Mouse (Mus musculus) limb, embryonic 14.5 days (tissue): ENCODE measurements around the gene Hipk3. TPM values are rescaled to one million over a fixed set of nuclear protein-coding genes. Genes with fewer than 3 reads are reported as not detected.

Source experiments
- ATAC-seq: fragments of 200-750 bp; cut with Nextera tagmentation; 2 replicates; pipeline ENCODE4 v1.8.0; 2017; ENCODE audit warnings: low read depth, moderate number of reproducible peaks, moderate TSS enrichment; ENCODE audit not compliant: low FRiP score
- DNase-seq: peaks from one replicate; pipeline ENCODE4 v3.0.0-alpha.2; 2015; ENCODE audit warnings: low spot score
- H3K27ac ChIP-seq: fragments of 300-500 bp; sonication (generic); replicated peaks from 2 replicates; pipeline ENCODE4 v1.5.1; 2014; ENCODE audit warnings: low read depth, mild to moderate bottlenecking, low read length, moderate library complexity, mixed read lengths
- H3K27me3 ChIP-seq: fragments of 300-500 bp; sonication (generic); 2 replicates; pipeline ENCODE4 v1.6.1; 2014; ENCODE audit warnings: low read length, mixed read lengths; ENCODE audit not compliant: control insufficient read depth, insufficient read depth
- H3K36me3 ChIP-seq: fragments of 300-500 bp; sonication (generic); 2 replicates; pipeline ENCODE4 v1.6.1; 2014; ENCODE audit warnings: mild to moderate bottlenecking, low read length, moderate library complexity, mixed read lengths; ENCODE audit not compliant: control insufficient read depth, insufficient read depth
- H3K4me1 ChIP-seq: fragments of 300-500 bp; sonication (generic); 2 replicates; pipeline ENCODE4 v1.6.1; 2014; ENCODE audit warnings: antibody characterized with exemption, low read length, mixed read lengths; ENCODE audit not compliant: control insufficient read depth, insufficient read depth
- H3K4me2 ChIP-seq: fragments of 300-500 bp; sonication (generic); replicated peaks from 2 replicates; pipeline ENCODE4 v1.6.1; 2014; ENCODE audit warnings: low read depth, mild to moderate bottlenecking, low read length, moderate library complexity; ENCODE audit not compliant: severe bottlenecking
- H3K4me3 ChIP-seq: fragments of 300-500 bp; sonication (generic); replicated peaks from 2 replicates; pipeline ENCODE4 v1.5.1; 2014; ENCODE audit warnings: low read length
- H3K9ac ChIP-seq: fragments of 300-500 bp; sonication (generic); 2 replicates; pipeline ENCODE4 v1.6.1; 2014; ENCODE audit warnings: mild to moderate bottlenecking, low read depth, low read length, moderate library complexity; ENCODE audit not compliant: severe bottlenecking
- H3K9me3 ChIP-seq: fragments of 300-500 bp; sonication (generic); 2 replicates; pipeline ENCODE4 v1.6.1; 2016; ENCODE audit warnings: low read length; ENCODE audit not compliant: control insufficient read depth
- POLR2A ChIP-seq: fragments of 200-500 bp; IDR thresholded peaks from 2 replicates; pipeline ENCODE4 v1.8.0; 2012; ENCODE audit warnings: inconsistent platforms, mild to moderate bottlenecking, moderate library complexity, borderline replicate concordance; ENCODE audit not compliant: insufficient read depth, insufficient read length; ENCODE audit errors: extremely low read depth
- WGBS: fragments of 180-500 bp; shearing (Covaris S2); extraction: QIAGEN DNeasy Blood & Tissue Kit; methylation state at CpG from one replicate; pipeline ENCODE4 v1.1.7; 2014; 5-methylcytosine and 5-hydroxymethylcytosine counted together
- polyA plus RNA-seq, 2 experiments: library from polyadenylated mRNA; depleted of rRNA in 1 of 2; stranded (reverse) in 1 of 2; unstranded in 1 of 2; fragments of >200 nt; fragmentation: Nextera tagmentation in 1 of 2; extraction: Ambion mirVana in 1 of 2; gene quantifications; 2 replicates each; pipeline versions ENCODE4 v1.2.1 to v1.2.3; 2012 to 2014

The Hipk3 gene
- polyA plus RNA-seq, 2 experiments = 26.2 to 31.4 TPM

GRCm38 (mm10) chr2:104525506-104525905 lies 31.3 kb upstream of the Hipk3 start:
- Histone ChIP-seq H3K9me3 (no peaks in the 10 kb centered on the region), H3K4me1 (no peaks in the 10 kb centered on the region), H3K9ac (no peak overlapping the region), H3K4me2 (no peak overlapping the region), H3K27me3 (no peaks in the 10 kb centered on the region), H3K4me3 (no peak overlapping the region), H3K27ac (no peak overlapping the region), H3K36me3 (no peaks in the 10 kb centered on the region)
- DNase-seq = no peak
- WGBS = 39% methylated on average over 5 of the region's 5 CpGs
- TF ChIP-seq POLR2A = no peak
- ATAC-seq = no peak

- Histone ChIP-seq H3K9ac (no peak overlapping the region), H3K27ac (no peak overlapping the region), H3K4me2 (no peak overlapping the region), H3K4me1 (no peaks in the 10 kb centered on the region), H3K36me3 (no peaks in the 10 kb centered on the region), H3K27me3 (no peaks in the 10 kb centered on the region), H3K9me3 (no peaks in the 10 kb centered on the region), H3K4me3 (no peak overlapping the region)
- TF ChIP-seq POLR2A = no peak
- WGBS = 83% methylated on average over 8 of the region's 8 CpGs
- ATAC-seq = no peak
- DNase-seq = no peak
Measured at GRCm38 (mm10) chr2:104511622-104512021, 17.4 kb upstream of the Hipk3 start.

GRCm38 (mm10) chr2:104502388-104502787 lies 8.1 kb upstream of the Hipk3 start:
- Histone ChIP-seq H3K9me3 (no peaks in the 10 kb centered on the region), H3K4me1 (no peaks in the 10 kb centered on the region), H3K27ac (no peak overlapping the region), H3K9ac (no peak overlapping the region), H3K36me3 (no peaks in the 10 kb centered on the region), H3K4me3 (no peak overlapping the region), H3K27me3 (no peaks in the 10 kb centered on the region), H3K4me2 (no peak overlapping the region)
- DNase-seq (no peak), ATAC-seq (no peak)
- no peak for TF ChIP-seq POLR2A
- 57% methylated on average over 3 of the region's 3 CpGs for WGBS

GRCm38 (mm10) chr2:104501091-104501490 lies 6.8 kb upstream of the Hipk3 start:
- Histone ChIP-seq H3K27ac (no peak overlapping the region), H3K9me3 (no peaks in the 10 kb centered on the region), H3K4me2 (no peak overlapping the region), H3K9ac (no peak overlapping the region), H3K27me3 (no peaks in the 10 kb centered on the region), H3K36me3 (no peaks in the 10 kb centered on the region), H3K4me1 (no peaks in the 10 kb centered on the region), H3K4me3 (no peak overlapping the region)
- ATAC-seq = no peak
- WGBS = 86% methylated on average over 2 of the region's 2 CpGs
- no peak for TF ChIP-seq POLR2A
- no peak for DNase-seq

GRCm38 (mm10) chr2:104497771-104498170 lies 3.5 kb upstream of the Hipk3 start:
- no peak for ATAC-seq
- Histone ChIP-seq H3K36me3 (no peaks in the 10 kb centered on the region), H3K27me3 (no peaks in the 10 kb centered on the region), H3K9ac (no peak overlapping the region), H3K4me2 (no peak overlapping the region), H3K4me3 (no peak overlapping the region), H3K9me3 (no peaks in the 10 kb centered on the region), H3K27ac (no peak overlapping the region), H3K4me1 (peaks cover 7% of the 10 kb centered on the region)
- DNase-seq = no peak
- no peak for TF ChIP-seq POLR2A
- WGBS = 43% methylated on average over 4 of the region's 4 CpGs

GRCm38 (mm10) chr2:104497231-104497630 lies 3.0 kb upstream of the Hipk3 start:
- ATAC-seq = no peak
- H3K4me3 ChIP-seq = no peak overlapping the region
- H3K9ac ChIP-seq = no peak overlapping the region
- TF ChIP-seq POLR2A = no peak
- DNase-seq = no peak
- H3K36me3 ChIP-seq = no peaks in the 10 kb centered on the region
- H3K27ac ChIP-seq = no peak overlapping the region
- H3K4me2 ChIP-seq = no peak overlapping the region
- 94% methylated on average over 2 of the region's 2 CpGs for WGBS
- no peaks in the 10 kb centered on the region for H3K9me3 ChIP-seq
- peaks cover 7% of the 10 kb centered on the region for H3K4me1 ChIP-seq
- no peaks in the 10 kb centered on the region for H3K27me3 ChIP-seq
